Mouse (Mus musculus) bone marrow, adult 2 months (tissue): ENCODE data around the gene Fnip2. TPM values are rescaled to one million over a fixed set of nuclear protein-coding genes. Genes with fewer than 3 reads are reported as not detected.

Source experiments
- H3K27ac ChIP-seq: fragments of 200-500 bp; 2 replicates; pipeline ENCODE4 v1.5.1; 2012; ENCODE audit warnings: low read depth, mild to moderate bottlenecking, control low read depth, inconsistent platforms, low read length; ENCODE audit not compliant: control insufficient read depth, poor library complexity, insufficient read depth
- H3K4me1 ChIP-seq: fragments of 200-500 bp; 2 replicates; pipeline ENCODE4 v1.6.1; 2011; ENCODE audit warnings: low read length; ENCODE audit not compliant: control insufficient read depth, insufficient read depth
- H3K4me3 ChIP-seq: fragments of 200-500 bp; replicated peaks from 2 replicates; pipeline ENCODE3; 2011; ENCODE audit warnings: mild to moderate bottlenecking, low read depth, low read length, control low read depth; ENCODE audit not compliant: control insufficient read depth
- CTCF ChIP-seq: fragments of 200-500 bp; IDR thresholded peaks from 2 replicates; pipeline ENCODE4 v1.5.1; 2011; ENCODE audit warnings: low read length, control low read depth; ENCODE audit not compliant: control insufficient read depth, insufficient read depth
- POLR2A ChIP-seq: fragments of 200-500 bp; IDR thresholded peaks from 2 replicates; pipeline ENCODE4 v1.6.1; 2011; ENCODE audit warnings: low read depth, mild to moderate bottlenecking, control low read depth, low read length, borderline replicate concordance; ENCODE audit not compliant: control insufficient read depth
- WGBS: fragments of 180-500 bp; shearing (Covaris S2); methylation state at CpG from one replicate; pipeline ENCODE4 v1.1.7; 2018; 5-methylcytosine and 5-hydroxymethylcytosine counted together
- polyA plus RNA-seq: library from polyadenylated mRNA; stranded (reverse); fragments of >200 nt; gene quantifications from 2 replicates; pipeline ENCODE4 v1.2.4, GENCODE M21; 2011; ENCODE audit warnings: low replicate concordance; ENCODE audit not compliant: missing spikeins, insufficient read depth, insufficient read length

Fnip2 gene
- polyA plus RNA-seq, 1 experiment: 10.8 TPM

DNA sequence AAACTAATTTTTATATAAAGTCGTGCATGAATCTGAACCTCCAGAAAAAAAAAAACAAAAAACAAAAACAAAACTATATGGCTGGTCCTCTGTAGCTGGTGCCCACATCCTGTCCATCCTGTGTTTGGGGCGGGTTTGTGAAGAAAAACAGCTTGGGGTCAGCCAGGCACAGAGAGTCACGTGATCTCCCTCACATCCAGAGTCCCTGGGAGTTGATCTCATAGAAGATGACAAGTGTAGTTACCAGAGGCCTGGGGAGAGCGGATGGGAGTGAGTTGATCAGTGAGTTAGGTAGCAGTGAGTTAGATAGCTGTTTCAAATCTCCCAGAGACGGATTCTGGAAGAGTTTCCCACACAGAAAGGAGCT is 157.0 kb downstream of the Fnip2 start:
- TF ChIP-seq POLR2A: no peak
- no peak for TF ChIP-seq CTCF
- no peak overlapping the region for H3K4me3 ChIP-seq
- WGBS: 52% methylated on average over 5 of the region's 5 CpGs
- no peak overlapping the region for H3K27ac ChIP-seq
- H3K4me1 ChIP-seq: no peaks in the 10 kb centered on the region; the same call in 1 of the 2 replicates

GRCm38 (mm10) chr3:79409927-79410628 is 157.5 kb downstream of the Fnip2 start:
- WGBS: 58% methylated on average over 10 of the region's 10 CpGs
- no peak overlapping the region for H3K27ac ChIP-seq
- H3K4me3 ChIP-seq: no peak overlapping the region
- TF ChIP-seq CTCF (no peak), POLR2A (no peak)
- H3K4me1 ChIP-seq: no peaks in the 10 kb centered on the region; the same call in 1 of the 2 replicates

DNA sequence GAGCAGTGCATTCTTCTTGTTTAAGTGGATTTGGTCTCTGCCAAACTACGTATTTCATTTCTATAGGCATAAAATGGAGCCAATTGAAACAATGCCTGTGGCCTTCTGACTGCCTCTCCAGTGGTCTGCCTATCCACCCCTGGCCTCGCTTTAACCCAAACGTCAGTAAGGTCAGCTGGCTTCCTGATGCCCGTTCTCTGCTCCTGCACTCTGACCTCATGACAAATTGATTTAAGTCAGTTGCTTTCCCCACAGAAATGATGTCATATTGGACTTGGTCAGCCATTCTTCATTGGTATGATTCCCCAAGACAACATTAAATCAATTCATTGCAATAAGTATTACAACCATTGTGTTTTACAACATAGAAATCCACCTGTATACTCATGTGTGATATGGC is 159.1 kb downstream of the Fnip2 start:
- H3K27ac ChIP-seq: no peak overlapping the region
- TF ChIP-seq CTCF (no peak), POLR2A (no peak)
- H3K4me1 ChIP-seq: no peaks in the 10 kb centered on the region; the same call in 1 of the 2 replicates
- H3K4me3 ChIP-seq: no peak overlapping the region
- WGBS: 80% methylated on average over 4 of the region's 4 CpGs

Other genes with a start within 250 kb of the Fnip2 start
- gene Gm17359, start 231.1 kb downstream of the Fnip2 start, polyA plus RNA-seq: not detected in 2 replicates
- gene Ppid, start 23.5 kb upstream of the Fnip2 start, polyA plus RNA-seq: 54.4 and 65.4 TPM in 2 replicates
- 6.2 and 6.4 TPM in 2 replicates for gene 4930579G24Rik, start 61.3 kb upstream of the Fnip2 start, polyA plus RNA-seq
- 10.6 and 12.2 TPM in 2 replicates for gene Etfdh, start 61.7 kb upstream of the Fnip2 start, polyA plus RNA-seq
- gene Rxfp1, start 170.1 kb upstream of the Fnip2 start, polyA plus RNA-seq: not detected in 2 replicates